Mouse (Mus musculus) left cerebral cortex, postnatal 36 days (tissue): ENCODE data around the gene Gm813. TPM values are rescaled to one million over a fixed set of nuclear protein-coding genes. Genes with fewer than 3 reads are reported as not detected.

Experiments used
- DNase-seq, 2 experiments: peaks; one replicate each; pipeline ENCODE4 v3.0.0; 2021 to 2022; ENCODE audit warnings: low spot score in 2 of 2, mixed read lengths in 1 of 2
- intact Hi-C: fragments of 180-260 bp; cut with DNase I; formaldehyde crosslinking; loops from one replicate; pipeline ENCODE4 v1.15.1; 2025
- total RNA-seq, 2 experiments: library from RNA; stranded (reverse); gene quantifications; 2 replicates each; pipeline ENCODE4 v1.2.3; 2021

The Gm813 gene
- total RNA-seq, 2 experiments from 2014 or later = not detected

DNA sequence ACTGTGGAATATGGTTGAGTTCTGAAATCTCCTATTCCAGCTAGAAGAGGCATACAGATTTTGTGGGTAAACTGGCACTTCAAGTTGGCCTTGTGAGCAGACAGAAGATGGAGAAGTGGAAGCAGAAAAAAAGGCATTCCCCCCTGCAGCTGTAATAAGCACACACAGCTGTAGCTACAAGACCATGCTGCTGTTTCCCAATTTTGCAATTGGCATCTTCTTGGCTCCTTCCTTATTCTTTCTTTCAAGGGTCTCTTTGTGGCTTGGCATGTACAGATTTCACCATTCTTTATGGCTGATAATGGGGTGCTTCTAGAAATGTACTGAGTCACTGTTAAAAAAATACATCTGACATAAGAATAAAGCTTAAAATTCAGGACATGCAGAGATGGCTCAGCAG, 568 bp upstream of the Gm813 start:
- intact Hi-C loops = no loop called here
- DNase-seq = no peak

- intact Hi-C loops = no loop called here
Measured at GRCm38 (mm10) chr16:58612969-58613368, 3.8 kb downstream of the Gm813 start.

DNA sequence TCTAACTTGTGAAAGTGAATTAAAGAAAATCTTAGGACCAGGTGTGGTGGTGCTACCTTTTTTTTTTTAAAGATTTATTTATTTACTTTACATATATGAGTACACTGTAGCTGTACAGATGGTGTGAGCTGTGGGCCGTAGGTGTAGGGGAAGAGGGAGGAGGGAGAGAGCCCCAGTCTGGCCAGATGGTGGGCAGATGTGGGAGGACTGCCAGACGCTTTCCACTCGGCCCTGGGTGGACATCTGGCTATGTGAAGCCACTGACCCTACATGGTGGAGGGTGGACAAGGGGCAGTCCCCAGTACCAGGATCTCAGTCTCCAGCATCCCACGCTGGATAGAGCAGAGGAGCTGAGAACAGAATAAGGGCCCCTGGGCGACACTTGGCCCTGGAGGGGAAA, 9.7 kb downstream of the Gm813 start:
- intact Hi-C loops = no loop called here
- no peak for DNase-seq

More at GRCm38 (mm10) chr16:58612969-58613368, 3.8 kb downstream of the Gm813 start:
- no peak for DNase-seq

- DNase-seq = no peak
- intact Hi-C loops = no loop called here
Measured at GRCm38 (mm10) chr16:58604680-58605079, 12.1 kb downstream of the Gm813 start.

- intact Hi-C loops = no loop called here
Measured at GRCm38 (mm10) chr16:58603831-58604230, 12.9 kb downstream of the Gm813 start.

GRCm38 (mm10) chr16:58600846-58601245, 15.9 kb downstream of the Gm813 start:
- intact Hi-C loops = no loop called here
- DNase-seq = no peak

More at GRCm38 (mm10) chr16:58603831-58604230, 12.9 kb downstream of the Gm813 start:
- no peak for DNase-seq

DNA sequence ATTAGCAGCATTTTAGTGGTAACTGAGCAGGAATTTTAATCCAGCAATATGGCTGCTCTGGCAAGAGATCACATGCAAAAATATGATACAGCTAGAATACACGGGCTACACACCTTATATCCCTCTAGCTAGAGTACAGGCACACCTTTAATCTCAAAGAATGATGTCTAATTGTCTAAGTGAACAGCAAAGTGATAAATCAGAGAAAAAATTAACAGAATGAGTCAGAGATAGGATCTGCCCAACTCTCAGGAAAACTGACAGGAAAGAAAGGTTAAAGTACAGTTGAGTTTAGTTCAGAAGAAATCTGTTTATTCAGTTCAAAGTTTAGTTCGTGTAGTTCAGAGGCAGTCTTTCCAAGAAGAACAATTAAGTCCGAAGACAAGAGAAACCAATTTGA, 25.5 kb downstream of the Gm813 start:
- intact Hi-C loops = no loop called here
- no peak for DNase-seq

DNA sequence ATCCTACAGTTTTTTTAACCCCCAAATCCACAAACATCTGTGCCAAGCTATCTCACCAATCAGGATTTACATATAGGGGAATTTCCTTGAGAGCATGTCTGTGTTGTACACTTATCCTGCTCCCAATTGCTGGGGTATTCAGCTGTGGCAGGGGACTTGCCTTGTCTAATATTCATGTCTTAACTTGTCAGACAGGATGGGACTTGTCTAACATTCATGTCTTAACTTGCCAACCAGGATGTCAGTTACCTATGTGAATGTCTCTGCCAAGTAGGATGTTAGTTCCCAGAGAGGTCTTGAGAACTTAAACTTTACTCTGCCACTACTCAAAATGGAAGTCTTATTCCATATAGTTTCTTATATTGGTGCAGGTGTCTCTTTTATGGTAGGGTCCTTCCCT, 27.3 kb downstream of the Gm813 start:
- no peak for DNase-seq
- intact Hi-C loops = no loop called here

DNA sequence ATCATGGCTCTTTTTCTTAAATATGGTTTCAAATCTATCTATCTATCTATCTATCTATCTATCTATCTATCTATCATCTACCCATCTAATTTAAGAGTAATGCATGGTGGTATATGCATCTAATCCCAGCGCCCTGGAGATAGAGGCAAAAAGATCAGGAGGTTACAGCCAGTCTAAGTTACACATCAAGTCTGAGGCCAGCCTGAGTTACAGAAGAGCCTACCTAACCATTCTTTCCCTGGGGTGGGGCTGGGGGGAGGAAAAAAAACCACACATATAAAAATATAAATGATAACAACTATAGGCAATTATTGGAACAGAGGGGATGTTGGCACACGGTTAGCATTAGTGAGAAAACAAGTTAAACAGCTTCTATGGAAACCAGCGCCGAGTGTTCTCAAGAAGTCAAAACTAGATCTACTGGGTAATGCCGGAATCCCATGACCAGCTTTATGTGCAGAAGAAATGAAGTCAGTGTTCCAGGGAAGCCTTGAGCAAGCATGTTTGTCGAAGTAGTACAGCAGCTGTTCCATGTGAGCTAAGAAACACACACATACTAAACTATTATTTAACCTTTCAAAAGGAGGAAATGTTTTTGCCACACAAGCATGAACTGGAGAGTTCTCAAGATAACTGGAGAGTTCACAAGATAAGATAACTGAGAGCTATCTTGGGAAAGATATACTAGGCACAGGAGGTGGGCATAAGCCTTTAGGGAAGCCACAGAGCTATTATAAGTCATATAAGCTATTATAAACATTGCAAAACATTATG, 42.6 kb downstream of the Gm813 start:
- no peak for DNase-seq
- intact Hi-C loops = no loop called here

DNA sequence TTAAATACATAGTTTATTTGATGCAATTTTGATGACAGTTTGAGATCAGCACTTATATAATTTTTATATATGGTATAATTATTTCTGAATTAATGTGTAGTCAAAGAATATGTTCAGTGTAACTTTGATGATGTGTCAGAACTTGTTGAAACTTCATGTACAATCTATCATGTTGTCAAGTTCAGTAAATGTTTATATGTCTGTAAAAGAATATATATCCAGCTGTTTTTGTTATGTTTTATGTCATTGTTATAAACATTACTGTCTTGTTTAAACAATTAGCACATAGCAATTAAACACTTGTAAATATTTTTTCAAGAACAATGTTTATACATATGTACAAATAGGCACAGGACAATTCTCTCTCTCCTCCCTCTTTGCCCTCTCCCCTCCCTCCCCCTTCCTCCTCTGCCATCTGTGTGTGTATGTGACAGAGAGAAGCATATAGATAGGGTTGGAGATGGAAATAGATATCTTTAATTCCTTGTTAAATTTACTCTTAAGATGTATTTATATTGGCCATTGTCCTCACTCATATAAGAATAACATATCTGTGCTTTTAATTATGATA, 46.0 kb downstream of the Gm813 start:
- intact Hi-C loops = no loop called here
- no peak for DNase-seq

Other genes starting within 250 kb of the Gm813 start
- 10 to 100 TPM; 26.0 to 26.1 TPM for gene Dcbld2, start 208.5 kb downstream of the Gm813 start, total RNA-seq
- gene St3gal6, start 92.7 kb downstream of the Gm813 start, total RNA-seq = 10 to 100 TPM; 20.2 to 22.9 TPM
- not detected for gene E330017A01Rik, start 21.8 kb upstream of the Gm813 start, total RNA-seq
- 10 to 100 TPM; 39.4 to 45.1 TPM for gene Cpox, start 53.3 kb upstream of the Gm813 start, total RNA-seq
- gene Gpr15, start 102.1 kb upstream of the Gm813 start, total RNA-seq = not detected
- 100 to 1,000 TPM in 1 of 2 experiments, 10 to 100 TPM in 1; 90.8 to 105 TPM for gene Cldnd1, start 110.9 kb upstream of the Gm813 start, total RNA-seq
- not detected for gene Olfr172, start 146.2 kb upstream of the Gm813 start, total RNA-seq
- not detected for gene Olfr173, start 183.3 kb upstream of the Gm813 start, total RNA-seq
- not detected for gene Olfr175-ps1, start 209.8 kb upstream of the Gm813 start, total RNA-seq